Mouse (Mus musculus): ENCODE results near the gene Uggt1.

Uggt1 gene

GRCm38 (mm10) chr1:36114844-36115243, 129.7 kb downstream of the Uggt1 start:
- DNase-seq (ENCODE audit: low spot score) = no peak

- DNase-seq (ENCODE audit: low spot score) = no peak
Measured at GRCm38 (mm10) chr1:36113670-36114069, 130.8 kb downstream of the Uggt1 start.

GRCm38 (mm10) chr1:36112665-36113064, 131.9 kb downstream of the Uggt1 start:
- no peak for DNase-seq (ENCODE audit: low spot score)

GRCm38 (mm10) chr1:36109987-36110386, 134.5 kb downstream of the Uggt1 start:
- no peak for DNase-seq (ENCODE audit: low spot score)

GRCm38 (mm10) chr1:36105917-36106706, 138.4 kb downstream of the Uggt1 start:
- DNase-seq (ENCODE audit: low spot score) = no peak

- DNase-seq (ENCODE audit: low spot score) = no peak
Measured at GRCm38 (mm10) chr1:36100371-36100770, 144.1 kb downstream of the Uggt1 start.

GRCm38 (mm10) chr1:36098432-36098831, 146.1 kb downstream of the Uggt1 start:
- no peak for DNase-seq (ENCODE audit: low spot score)

GRCm38 (mm10) chr1:36095423-36096272, 148.9 kb downstream of the Uggt1 start:
- DNase-seq (ENCODE audit: low spot score) = peak; percentile 31

- DNase-seq (ENCODE audit: low spot score) = no peak
Measured at GRCm38 (mm10) chr1:36093741-36094140, 150.8 kb downstream of the Uggt1 start.

- no peak for DNase-seq (ENCODE audit: low spot score)
Measured at GRCm38 (mm10) chr1:36091246-36091645, 153.3 kb downstream of the Uggt1 start.

- no peak for DNase-seq (ENCODE audit: low spot score)
Measured at GRCm38 (mm10) chr1:36090722-36091110, 153.8 kb downstream of the Uggt1 start.
